Mouse (Mus musculus): ENCODE measurements around the gene Celf2.

DNA sequence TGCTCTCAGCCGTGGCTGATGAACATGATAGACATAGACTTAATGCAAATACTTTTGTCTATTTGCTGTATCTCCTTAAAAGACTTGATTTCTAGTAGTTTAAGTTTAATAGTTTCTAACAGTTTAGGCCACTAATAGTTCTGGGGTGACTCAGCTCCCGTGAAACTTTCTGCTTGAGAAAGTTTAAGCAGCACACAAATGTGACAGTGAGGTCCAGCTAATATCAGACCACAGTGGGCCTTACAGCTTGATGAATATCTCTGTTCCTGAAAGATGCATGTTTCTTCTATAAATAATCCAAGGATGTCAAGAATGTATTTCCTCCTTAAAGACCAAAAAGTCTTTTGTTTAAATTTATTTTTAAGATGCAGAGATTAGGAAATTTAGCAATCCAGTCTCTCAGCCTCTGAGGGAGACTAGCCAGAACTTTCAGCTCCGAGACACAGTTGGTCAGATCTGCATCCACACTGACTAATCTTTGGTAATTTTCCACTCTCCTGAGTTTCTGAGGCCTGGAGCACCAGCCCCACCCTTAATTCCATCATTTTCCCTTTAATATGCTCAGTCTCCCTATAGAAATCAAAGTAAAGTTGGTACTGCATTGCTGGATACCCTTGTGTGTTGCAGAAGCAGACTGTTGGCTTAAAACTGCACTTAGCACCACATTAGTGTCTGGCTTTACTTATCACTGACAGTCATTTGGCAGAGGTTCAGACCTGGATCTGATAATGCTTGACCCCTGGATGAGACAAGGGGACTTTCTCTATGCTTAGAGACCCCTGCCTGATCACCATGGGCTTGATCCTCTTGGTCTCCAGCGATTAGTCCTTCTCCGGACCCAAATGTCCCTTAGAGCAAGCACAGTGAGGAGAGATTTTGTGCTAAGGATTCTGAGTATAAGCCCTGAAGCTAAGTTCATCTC is 436.8 kb downstream of the Celf2 start:
- TF ChIP-seq CTCF (IDR thresholded peaks at IDR 0.05; ENCODE audit: extremely low read depth, insufficient read depth, insufficient read length, insufficient replicate concordance) (no peak), POLR2A (IDR thresholded peaks at IDR 0.05; ENCODE audit: low read depth, low read length) (no peak)
